Mouse (Mus musculus) embryonic facial prominence, embryonic 11.5 days (tissue): ENCODE results near the gene Ilkap. TPM values are rescaled to one million over a fixed set of nuclear protein-coding genes. Genes with fewer than 3 reads are reported as not detected.

Experiments used
- ATAC-seq: fragments of 200-750 bp; cut with Nextera tagmentation; replicated peaks from 2 replicates; pipeline ENCODE4 v1.8.0; 2017; ENCODE audit warnings: low read depth; ENCODE audit not compliant: insufficient number of reproducible peaks, low FRiP score, low TSS enrichment
- DNase-seq: peaks from one replicate; pipeline ENCODE4 v3.0.0-alpha.2; 2015; ENCODE audit warnings: low spot score
- H3K27ac ChIP-seq: fragments of 300-500 bp; sonication (generic); replicated peaks from 2 replicates; pipeline ENCODE4 v1.5.1; 2014; ENCODE audit warnings: mild to moderate bottlenecking, low read depth, low read length, control low read depth
- H3K27me3 ChIP-seq: fragments of 300-500 bp; sonication (generic); 2 replicates; pipeline ENCODE4 v1.6.1; 2014; ENCODE audit warnings: mild to moderate bottlenecking, low read length, moderate library complexity, mixed read lengths; ENCODE audit not compliant: control insufficient read depth, insufficient read depth
- H3K36me3 ChIP-seq: fragments of 300-500 bp; sonication (generic); replicated peaks from 2 replicates; pipeline ENCODE4 v1.6.1; 2014; ENCODE audit warnings: low read depth, mild to moderate bottlenecking, low read length, moderate library complexity, mixed read lengths; ENCODE audit not compliant: control insufficient read depth, insufficient read depth
- H3K4me1 ChIP-seq: fragments of 300-500 bp; sonication (generic); 2 replicates; pipeline ENCODE4 v1.6.1; 2014; ENCODE audit warnings: low read length, mixed read lengths; ENCODE audit not compliant: control insufficient read depth, insufficient read depth
- H3K4me2 ChIP-seq: fragments of 300-500 bp; sonication (generic); 2 replicates; pipeline ENCODE4 v1.6.1; 2014; ENCODE audit warnings: low read depth, mild to moderate bottlenecking, control low read depth, low read length, moderate library complexity
- H3K4me3 ChIP-seq: fragments of 300-500 bp; sonication (generic); 2 replicates; pipeline ENCODE4 v1.5.1; 2014; ENCODE audit warnings: low read depth, low read length, control low read depth
- H3K9ac ChIP-seq: fragments of 300-500 bp; sonication (generic); replicated peaks from 2 replicates; pipeline ENCODE4 v1.6.1; 2014; ENCODE audit warnings: mild to moderate bottlenecking, control low read depth, low read length
- H3K9me3 ChIP-seq: fragments of 300-500 bp; sonication (generic); replicated peaks from 2 replicates; pipeline ENCODE4 v1.6.1; 2016; ENCODE audit warnings: mild to moderate bottlenecking, low read length, inconsistent platforms, mixed read lengths; ENCODE audit not compliant: control insufficient read depth
- WGBS: fragments of 180-500 bp; shearing (Covaris S2); extraction: QIAGEN DNeasy Blood & Tissue Kit; methylation state at CpG from one replicate; pipeline ENCODE4 v1.1.7; 2014; 5-methylcytosine and 5-hydroxymethylcytosine counted together
- polyA plus RNA-seq: library from polyadenylated mRNA; unstranded; fragments of >200 nt; fragmentation: Nextera tagmentation; extraction: Ambion mirVana; gene quantifications from 2 replicates; pipeline ENCODE4 v1.2.1, GENCODE M21; 2014

The Ilkap gene
- polyA plus RNA-seq, 1 experiment from 2014 or later: 178 TPM

DNA sequence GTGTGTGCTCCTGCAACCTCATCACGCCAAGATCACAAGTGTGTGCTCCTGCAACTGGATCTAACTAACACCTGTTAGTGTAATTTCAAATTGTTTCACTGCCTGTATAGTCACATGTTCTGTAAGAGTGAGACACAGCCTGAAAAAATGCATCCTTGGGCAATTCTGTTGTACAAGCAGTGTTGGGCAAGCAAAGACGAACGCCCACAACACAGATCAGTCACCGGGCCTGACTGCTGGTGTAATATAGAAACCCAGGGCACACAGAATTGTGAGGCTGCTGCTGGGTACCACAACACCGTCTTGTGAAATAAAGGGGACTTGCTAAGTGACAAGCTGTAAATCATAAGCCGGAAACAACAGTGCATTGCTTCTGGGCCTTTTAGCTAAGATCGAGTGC lies 39.0 kb upstream of the Ilkap start:
- H3K4me1 ChIP-seq: no peaks in the 10 kb centered on the region
- ATAC-seq (no peak), DNase-seq (no peak)
- WGBS: 89% methylated on average over 7 of the region's 7 CpGs
- no peak overlapping the region for H3K4me3 ChIP-seq
- no peak overlapping the region for H3K9ac ChIP-seq
- H3K27ac ChIP-seq: no peak overlapping the region
- no peaks in the 10 kb centered on the region for H3K9me3 ChIP-seq
- H3K27me3 ChIP-seq: no peaks in the 10 kb centered on the region
- no peaks in the 10 kb centered on the region for H3K36me3 ChIP-seq
- H3K4me2 ChIP-seq: no peak overlapping the region

DNA sequence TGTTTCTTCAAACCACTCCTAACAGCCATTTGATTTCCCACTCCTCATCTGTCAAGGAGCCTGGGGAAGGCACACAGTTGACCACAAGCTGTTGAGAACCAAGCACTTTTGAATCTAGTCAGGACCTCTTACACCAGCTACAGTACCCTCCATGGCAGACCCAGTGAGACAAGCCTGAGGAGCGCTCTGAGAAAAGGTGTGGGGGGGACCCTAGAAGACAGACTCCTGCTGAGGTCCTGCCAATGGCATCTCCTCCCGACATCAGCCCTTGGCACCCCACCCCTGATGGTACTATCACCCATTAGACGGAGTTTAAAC lies 38.4 kb upstream of the Ilkap start:
- no peak for DNase-seq
- Histone ChIP-seq H3K27me3 (no peaks in the 10 kb centered on the region), H3K27ac (no peak overlapping the region)

DNA sequence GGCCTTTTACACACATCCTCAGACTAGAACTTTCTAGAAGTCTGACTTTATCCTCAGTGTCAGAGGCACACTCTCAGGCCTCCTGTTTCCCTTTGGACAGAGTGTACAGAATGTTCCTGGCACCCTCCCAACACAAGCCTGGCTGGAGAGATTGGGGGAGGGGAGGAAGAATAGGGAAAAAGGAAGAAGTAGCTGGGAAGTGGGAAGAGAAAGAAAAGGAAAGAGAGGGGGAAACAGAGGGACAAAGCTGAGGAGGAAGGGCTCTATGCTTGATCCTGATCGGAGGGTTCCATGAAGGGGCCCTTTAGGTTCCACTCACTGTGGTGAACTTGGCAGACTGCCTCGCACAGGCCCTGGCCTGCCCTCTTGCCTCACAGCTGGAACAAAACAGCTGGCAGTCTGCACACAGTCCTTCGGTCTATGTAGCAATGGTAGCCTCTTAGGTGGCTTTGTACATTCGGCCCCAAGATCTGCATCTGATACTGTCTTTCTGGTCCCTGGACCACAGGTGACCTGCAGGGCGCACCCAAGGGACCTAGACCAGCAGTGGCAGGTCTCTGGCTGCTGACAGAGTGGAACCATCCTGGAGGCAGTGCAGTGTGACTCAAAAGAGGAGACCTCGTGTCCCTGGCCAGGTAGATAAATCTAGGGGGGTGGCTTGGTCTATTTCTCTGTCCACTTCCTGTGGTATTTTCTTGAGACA lies 37.9 kb upstream of the Ilkap start:
- no peak for DNase-seq
- H3K9ac ChIP-seq: no peak overlapping the region
- H3K4me3 ChIP-seq: no peak overlapping the region
- ATAC-seq: no peak
- no peaks in the 10 kb centered on the region for H3K4me1 ChIP-seq
- H3K27ac ChIP-seq: no peak overlapping the region
- H3K27me3 ChIP-seq: no peaks in the 10 kb centered on the region
- no peaks in the 10 kb centered on the region for H3K9me3 ChIP-seq
- no peaks in the 10 kb centered on the region for H3K36me3 ChIP-seq
- no peak overlapping the region for H3K4me2 ChIP-seq
- 81% methylated on average over 6 of the region's 6 CpGs for WGBS

More for the DNA sequence above, 38.4 kb upstream of the Ilkap start:
- ATAC-seq: no peak
- WGBS: 79% methylated on average over 3 of the region's 3 CpGs
- Histone ChIP-seq H3K36me3 (no peaks in the 10 kb centered on the region), H3K4me2 (no peak overlapping the region), H3K9ac (no peak overlapping the region), H3K4me1 (no peaks in the 10 kb centered on the region), H3K9me3 (no peaks in the 10 kb centered on the region), H3K4me3 (no peak overlapping the region)

DNA sequence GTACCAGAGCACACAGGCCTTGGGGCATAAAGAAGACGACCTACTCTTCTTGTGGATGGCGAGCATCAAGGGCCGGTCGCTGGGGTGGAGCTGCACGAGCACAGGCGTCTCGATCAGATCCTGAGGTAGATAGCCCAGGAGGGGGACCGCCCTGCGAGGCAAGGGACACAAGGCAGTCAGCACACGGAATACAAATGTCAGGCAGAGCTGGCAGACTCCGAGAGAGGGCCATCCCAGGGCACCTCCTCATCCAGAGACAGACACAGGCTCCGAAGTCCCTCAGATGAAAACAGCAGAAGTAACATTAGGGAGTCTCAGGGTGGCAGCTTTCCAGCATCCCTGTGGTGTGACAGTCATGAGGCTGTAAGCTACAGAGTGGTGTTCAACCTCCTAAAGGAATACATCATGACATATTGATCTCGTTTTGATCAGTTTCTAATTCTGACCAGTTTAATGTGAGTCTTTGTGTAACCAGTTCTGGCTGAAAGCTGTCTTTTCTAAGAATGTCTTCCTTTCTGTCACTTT lies 37.1 kb upstream of the Ilkap start:
- no peaks in the 10 kb centered on the region for H3K27me3 ChIP-seq
- H3K4me3 ChIP-seq: no peak overlapping the region
- H3K4me2 ChIP-seq: no peak overlapping the region
- DNase-seq (no peak), ATAC-seq (no peak)
- no peaks in the 10 kb centered on the region for H3K36me3 ChIP-seq
- no peak overlapping the region for H3K27ac ChIP-seq
- WGBS: 85% methylated on average over 13 of the region's 13 CpGs
- no peak overlapping the region for H3K9ac ChIP-seq
- no peaks in the 10 kb centered on the region for H3K9me3 ChIP-seq
- no peaks in the 10 kb centered on the region for H3K4me1 ChIP-seq

DNA sequence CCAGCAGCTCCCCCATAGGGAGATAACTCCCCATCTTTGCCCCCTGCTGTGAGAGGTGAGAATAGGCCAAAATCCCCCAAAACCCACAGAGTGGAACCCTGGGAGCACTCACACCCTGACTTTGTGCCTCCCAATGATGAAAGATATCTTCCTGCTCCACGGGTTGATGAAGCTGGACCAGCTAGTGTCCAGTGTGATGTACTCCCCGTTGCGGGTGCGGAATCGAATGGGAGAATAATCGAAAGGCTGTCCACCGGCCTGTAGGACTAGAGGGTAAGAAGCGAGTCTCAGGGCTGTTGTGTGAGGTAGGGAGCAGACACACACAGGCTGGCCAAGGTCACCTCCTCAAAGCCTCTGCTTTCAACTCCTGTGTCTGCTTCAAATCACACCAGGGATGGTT lies 36.3 kb upstream of the Ilkap start:
- no peak overlapping the region for H3K4me2 ChIP-seq
- no peak for DNase-seq
- no peaks in the 10 kb centered on the region for H3K9me3 ChIP-seq
- no peak for ATAC-seq
- H3K27me3 ChIP-seq: no peaks in the 10 kb centered on the region
- no peak overlapping the region for H3K9ac ChIP-seq
- no peaks in the 10 kb centered on the region for H3K4me1 ChIP-seq
- WGBS: 89% methylated on average over 8 of the region's 8 CpGs
- no peak overlapping the region for H3K27ac ChIP-seq
- H3K4me3 ChIP-seq: no peak overlapping the region
- H3K36me3 ChIP-seq: no peaks in the 10 kb centered on the region

DNA sequence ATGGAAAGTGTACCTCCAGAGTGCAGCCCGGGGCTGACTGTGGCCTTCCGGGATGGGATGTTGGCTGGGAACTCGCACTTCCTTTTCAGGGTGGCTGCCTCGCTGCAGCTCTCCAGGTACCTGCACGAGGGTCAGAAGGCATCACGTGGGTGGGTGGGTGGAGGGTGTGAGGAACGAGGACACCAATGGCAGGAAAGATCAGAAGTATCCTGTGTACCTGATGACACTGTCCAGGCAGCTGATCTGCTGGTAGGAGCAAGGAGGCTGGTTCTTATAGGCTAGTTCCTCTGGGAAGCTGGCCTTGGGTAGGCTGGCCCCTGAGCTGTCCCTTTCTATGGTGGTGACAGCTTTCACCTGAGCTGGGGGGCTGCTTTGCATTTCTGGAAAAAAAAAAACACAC lies 32.1 kb upstream of the Ilkap start:
- DNase-seq (no peak), ATAC-seq (no peak)
- Histone ChIP-seq H3K4me2 (no peak overlapping the region), H3K27me3 (no peaks in the 10 kb centered on the region), H3K4me1 (no peaks in the 10 kb centered on the region), H3K4me3 (no peak overlapping the region), H3K36me3 (no peaks in the 10 kb centered on the region), H3K9ac (no peak overlapping the region), H3K9me3 (no peaks in the 10 kb centered on the region), H3K27ac (no peak overlapping the region)
- 84% methylated on average over 7 of the region's 7 CpGs for WGBS

DNA sequence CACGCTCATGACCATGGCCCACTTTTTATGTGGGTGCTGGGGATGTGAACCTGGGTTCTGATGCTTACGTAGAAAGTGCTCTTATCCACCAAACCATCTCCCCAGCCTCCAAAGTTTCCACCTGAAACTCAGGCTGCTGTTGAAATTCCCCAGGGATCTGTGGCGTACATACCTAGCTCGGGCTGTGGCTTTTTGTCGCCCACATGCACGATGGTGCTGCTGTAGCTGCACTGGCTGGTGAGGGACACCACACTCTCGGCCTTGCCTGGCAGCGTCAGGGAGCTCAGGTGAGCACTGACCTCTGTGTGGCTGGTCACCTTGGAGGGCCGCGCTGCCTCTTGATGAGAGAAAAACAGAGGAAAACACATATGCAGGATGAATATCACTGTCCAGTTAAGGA lies 30.6 kb upstream of the Ilkap start:
- Histone ChIP-seq H3K4me1 (no peaks in the 10 kb centered on the region), H3K9me3 (no peaks in the 10 kb centered on the region), H3K36me3 (no peaks in the 10 kb centered on the region), H3K27me3 (no peaks in the 10 kb centered on the region), H3K9ac (no peak overlapping the region), H3K4me3 (no peak overlapping the region), H3K4me2 (no peak overlapping the region), H3K27ac (no peak overlapping the region)
- 89% methylated on average over 10 of the region's 10 CpGs for WGBS
- ATAC-seq (no peak), DNase-seq (no peak)

DNA sequence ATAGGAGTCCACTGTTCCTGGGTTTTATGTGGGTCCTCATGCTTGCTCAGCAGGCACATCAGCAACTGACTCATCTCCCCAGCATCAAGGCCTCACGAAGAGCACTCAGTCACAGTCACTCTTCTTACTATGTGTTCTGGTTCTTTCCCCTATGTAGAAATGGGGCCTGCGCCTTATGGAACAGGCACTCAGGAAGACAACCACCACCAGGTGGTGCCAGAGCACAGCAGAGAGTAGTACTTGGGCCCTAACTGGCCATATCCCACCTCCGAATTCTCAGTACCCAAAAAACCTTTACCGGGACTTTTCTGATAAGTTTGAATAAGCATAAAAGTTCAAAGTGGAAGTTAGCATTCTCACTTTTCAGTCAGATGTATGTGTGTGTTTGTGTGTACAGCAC lies 30.0 kb upstream of the Ilkap start:
- WGBS: 39% methylated on average over 4 of the region's 4 CpGs
- DNase-seq (peak; percentile 87), ATAC-seq (no peak)
- Histone ChIP-seq H3K4me1 (no peaks in the 10 kb centered on the region), H3K27ac (no peak overlapping the region), H3K9ac (no peak overlapping the region), H3K9me3 (no peaks in the 10 kb centered on the region), H3K36me3 (no peaks in the 10 kb centered on the region), H3K4me2 (no peak overlapping the region), H3K4me3 (no peak overlapping the region), H3K27me3 (no peaks in the 10 kb centered on the region)
